Mouse (Mus musculus): ENCODE results near the gene Olfr1297. TPM values are rescaled to one million over a fixed set of nuclear protein-coding genes. Genes with fewer than 3 reads are reported as not detected.

Gene Olfr1297
- not detected for polyA plus RNA-seq (2017; shearing (Covaris generic))

GRCm38 (mm10) chr2:111626397-111626796, at the start of gene Olfr1297:
Gene Olfr1297, minus strand, starts transcription at chr2:111626497.

DNA sequence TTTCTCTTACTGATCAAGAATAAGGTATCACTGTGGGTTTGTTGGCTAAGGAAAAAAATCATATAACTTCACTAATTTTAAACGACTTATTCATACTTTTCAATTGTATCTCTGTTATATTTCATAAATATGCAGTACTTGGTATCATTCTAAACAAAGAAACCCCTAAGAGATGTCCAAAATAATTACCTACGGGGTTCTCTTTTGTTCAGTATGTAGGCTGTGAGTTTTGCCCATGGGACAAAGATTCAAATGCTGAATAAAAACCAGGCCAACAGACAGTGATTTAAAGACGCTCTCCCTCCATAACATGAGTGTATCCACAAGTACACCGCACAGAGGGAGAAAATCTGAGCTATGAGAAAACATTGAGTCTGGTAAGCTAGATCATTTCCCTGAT, 34.8 kb upstream of the Olfr1297 start, which contains the start of gene Olfr1299:
Gene Olfr1299 (plus strand): TSS at position 301 of the 400 bp plus-strand sequence.

GRCm38 (mm10) chr2:111649101-111649500, 22.8 kb upstream of the Olfr1297 start, which contains the start of gene Olfr1298:
Gene Olfr1298, minus strand, starts transcription at chr2:111649201.

GRCm38 (mm10) chr2:111569581-111569980, 56.7 kb downstream of the Olfr1297 start, which contains the start of gene Olfr1295:
Gene Olfr1295, minus strand, starts transcription at chr2:111569681.

Other genes starting within 250 kb of the Olfr1297 start
- gene Olfr1286, start 203.4 kb downstream of the Olfr1297 start, polyA plus RNA-seq (2017; shearing (Covaris generic)), result not detected
- not detected for gene Olfr1287, start 177.4 kb downstream of the Olfr1297 start, polyA plus RNA-seq (2017; shearing (Covaris generic))
- not detected for gene Olfr1288, start 152.4 kb downstream of the Olfr1297 start, polyA plus RNA-seq (2017; shearing (Covaris generic))
- gene Olfr1289, start 145.7 kb downstream of the Olfr1297 start, polyA plus RNA-seq (2017; shearing (Covaris generic)), result not detected
- not detected for gene Olfr1290, start 132.7 kb downstream of the Olfr1297 start, polyA plus RNA-seq (2017; shearing (Covaris generic))
- not detected for gene Olfr1291-ps1, start 129.3 kb downstream of the Olfr1297 start, polyA plus RNA-seq (2017; shearing (Covaris generic))
- not detected for gene Olfr1293-ps, start 101.3 kb downstream of the Olfr1297 start, polyA plus RNA-seq (2017; shearing (Covaris generic))
- gene Olfr1294, start 86.2 kb downstream of the Olfr1297 start, polyA plus RNA-seq (2017; shearing (Covaris generic)), result not detected
- not detected for gene Olfr1295, start 56.8 kb downstream of the Olfr1297 start, polyA plus RNA-seq (2017; shearing (Covaris generic))
- not detected for gene Olfr1298, start 22.7 kb upstream of the Olfr1297 start, polyA plus RNA-seq (2017; shearing (Covaris generic))
- gene Olfr1299, start 34.9 kb upstream of the Olfr1297 start, polyA plus RNA-seq (2017; shearing (Covaris generic)), result not detected
- not detected for gene Olfr1301, start 124.5 kb upstream of the Olfr1297 start, polyA plus RNA-seq (2017; shearing (Covaris generic))
- not detected for gene Olfr1302, start 150.9 kb upstream of the Olfr1297 start, polyA plus RNA-seq (2017; shearing (Covaris generic))
- gene Olfr1303, start 193.8 kb upstream of the Olfr1297 start, polyA plus RNA-seq (2017; shearing (Covaris generic)), result not detected